Mouse (Mus musculus) heart, embryonic 12.5 days (tissue): ENCODE measurements at regions not wholly inside any gene's neighbourhood (a gene's known extent, or its start where the extent isn't known, plus 50 kb on each side); places are given as distances from the start of the nearest gene placed in this dataset.

ENCODE experiments used
- ATAC-seq: fragments of 200-750 bp; cut with Nextera tagmentation; 2 replicates; pipeline ENCODE4 v1.8.0; 2017; ENCODE audit warnings: moderate TSS enrichment, moderate library complexity; ENCODE audit not compliant: insufficient number of reproducible peaks, low FRiP score
- H3K27ac ChIP-seq: fragments of 300-500 bp; sonication (generic); 2 replicates; pipeline ENCODE4 v1.5.1; 2016; ENCODE audit warnings: mild to moderate bottlenecking, moderate library complexity; ENCODE audit not compliant: poor library complexity, severe bottlenecking
- H3K27me3 ChIP-seq: fragments of 300-500 bp; sonication (generic); replicated peaks from 2 replicates; pipeline ENCODE4 v1.6.1; 2016; ENCODE audit warnings: mild to moderate bottlenecking, moderate library complexity
- H3K36me3 ChIP-seq: fragments of 300-500 bp; sonication (generic); 2 replicates; pipeline ENCODE4 v1.6.1; 2016; ENCODE audit warnings: mild to moderate bottlenecking, moderate library complexity
- H3K4me1 ChIP-seq: fragments of 300-500 bp; sonication (generic); replicated peaks from 2 replicates; pipeline ENCODE4 v1.6.1; 2016; ENCODE audit warnings: mild to moderate bottlenecking
- H3K4me2 ChIP-seq: fragments of 300-500 bp; sonication (generic); 2 replicates; pipeline ENCODE4 v1.6.1; 2016; ENCODE audit warnings: mild to moderate bottlenecking, moderate library complexity
- H3K4me3 ChIP-seq: fragments of 300-500 bp; sonication (generic); 2 replicates; pipeline ENCODE4 v1.5.1; 2016; ENCODE audit warnings: mild to moderate bottlenecking
- H3K9ac ChIP-seq: fragments of 300-500 bp; sonication (generic); 2 replicates; pipeline ENCODE4 v1.6.1; 2016; ENCODE audit warnings: mild to moderate bottlenecking, moderate library complexity
- H3K9me3 ChIP-seq: fragments of 300-500 bp; sonication (generic); replicated peaks from 2 replicates; pipeline ENCODE4 v1.6.1; 2016; ENCODE audit warnings: mild to moderate bottlenecking, moderate library complexity
- WGBS: fragments of 180-500 bp; shearing (Covaris S2); methylation state at CpG from one replicate; pipeline ENCODE4 v1.1.7; 2016; 5-methylcytosine and 5-hydroxymethylcytosine counted together

GRCm38 (mm10) chr2:19714025-19714424, 56.5 kb downstream of the Otud1 start:
- Histone ChIP-seq H3K4me2 (no peak overlapping the region), H3K9me3 (no peaks in the 10 kb centered on the region), H3K27ac (no peak overlapping the region), H3K9ac (no peak overlapping the region), H3K4me3 (no peak overlapping the region), H3K36me3 (no peaks in the 10 kb centered on the region), H3K27me3 (no peaks in the 10 kb centered on the region), H3K4me1 (no peaks in the 10 kb centered on the region)
- ATAC-seq, result peak; percentile 61; the same call in 1 of the 2 replicates
- WGBS, result 58% methylated on average over 3 of the region's 3 CpGs

DNA sequence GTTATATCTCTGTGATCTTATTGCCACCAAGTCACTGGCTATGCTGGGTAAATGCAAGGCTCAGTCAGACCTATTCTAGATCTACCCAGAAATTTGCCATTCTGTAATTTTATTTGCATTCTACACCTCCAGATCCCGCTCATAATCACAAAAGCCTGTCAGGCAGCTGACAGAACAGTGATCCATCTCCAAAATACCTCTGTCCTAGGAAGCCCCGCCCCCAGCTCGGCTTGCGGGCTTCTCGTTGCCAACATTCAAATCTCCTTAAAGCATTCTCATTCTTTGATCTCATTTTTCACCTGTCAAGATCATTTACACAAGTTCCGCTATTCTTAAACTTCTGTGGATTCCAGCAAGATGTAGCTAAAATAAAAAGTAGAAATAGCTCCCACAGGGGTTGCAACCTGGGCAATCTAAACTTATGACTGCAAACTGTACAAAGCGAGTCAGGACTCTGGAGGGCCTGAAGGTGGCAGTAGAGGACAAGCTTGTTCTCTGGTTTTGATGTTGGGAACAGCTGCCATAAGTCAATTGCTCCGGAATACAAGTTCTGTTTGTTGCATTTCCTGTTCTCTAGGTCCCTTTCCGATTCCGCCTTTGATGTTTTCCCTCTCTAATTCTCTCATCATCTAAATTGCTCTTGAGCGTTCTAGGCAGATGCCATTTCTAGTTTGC, 58.1 kb downstream of the Otud1 start:
- Histone ChIP-seq H3K4me2 (peak overlapping the region; percentile 49), H3K36me3 (no peaks in the 10 kb centered on the region), H3K4me1 (no peaks in the 10 kb centered on the region), H3K9ac (no peak overlapping the region), H3K27me3 (no peaks in the 10 kb centered on the region), H3K4me3 (peak overlapping the region; percentile 26; the same call in 1 of the 2 replicates), H3K9me3 (no peaks in the 10 kb centered on the region), H3K27ac (no peak overlapping the region)
- peak; percentile 59; the same call in 1 of the 2 replicates for ATAC-seq
- WGBS, result 20% methylated on average over 11 of the region's 11 CpGs

DNA sequence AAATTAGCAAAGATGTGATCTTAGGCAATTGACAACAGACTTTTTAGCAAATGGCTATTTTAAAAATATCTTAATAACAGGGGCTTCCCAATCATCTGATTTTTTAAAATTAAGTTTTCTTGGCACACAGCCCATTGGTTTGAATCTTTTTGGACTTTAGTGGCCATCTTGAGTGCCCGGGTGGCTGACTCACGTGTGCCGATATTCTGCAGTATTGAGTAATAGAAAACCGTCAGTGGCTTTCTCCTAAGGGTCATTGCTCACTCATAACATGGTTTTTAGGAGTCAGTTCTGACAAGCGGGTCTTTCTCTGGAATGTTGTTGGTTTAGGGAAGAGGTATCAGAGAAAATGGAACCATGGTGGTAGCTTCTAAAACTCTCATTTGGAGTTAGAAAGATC, 58.8 kb downstream of the Otud1 start:
- WGBS, result 87% methylated on average over 5 of the region's 5 CpGs

DNA sequence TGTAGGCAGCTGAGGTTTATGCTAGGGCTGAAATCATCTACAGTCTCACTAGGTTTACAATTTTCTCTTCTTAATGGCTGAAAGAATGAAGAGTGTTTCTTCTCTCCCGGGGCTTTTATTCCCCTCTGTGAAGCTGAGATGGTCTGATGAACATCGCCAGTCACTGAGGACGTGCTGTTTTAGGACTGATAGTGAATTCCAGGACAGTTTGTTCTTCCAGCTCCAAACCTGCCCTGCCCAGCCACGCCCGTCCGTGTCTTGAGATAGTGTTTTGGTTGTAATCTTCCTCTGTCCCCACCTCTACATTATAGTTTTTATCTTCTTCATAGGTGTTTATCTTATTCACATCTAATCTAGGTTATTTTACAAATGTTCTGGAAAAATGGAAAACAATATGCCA, 68.5 kb downstream of the Otud1 start:
- Histone ChIP-seq H3K36me3 (no peaks in the 10 kb centered on the region), H3K9me3 (0 out of 2 replicates have a peak, but pooled peaks cover 4% of the 10 kb centered on the region), H3K9ac (no peak overlapping the region), H3K27ac (no peak overlapping the region), H3K4me2 (no peak overlapping the region), H3K4me3 (no peak overlapping the region), H3K27me3 (no peaks in the 10 kb centered on the region), H3K4me1 (no peaks in the 10 kb centered on the region)
- ATAC-seq, result no peak
- WGBS, result 69% methylated on average over 6 of the region's 6 CpGs

More for the DNA sequence above, 58.8 kb downstream of the Otud1 start:
- no peak for ATAC-seq
- Histone ChIP-seq H3K9me3 (no peaks in the 10 kb centered on the region), H3K36me3 (no peaks in the 10 kb centered on the region), H3K4me1 (no peaks in the 10 kb centered on the region), H3K4me3 (no peak overlapping the region), H3K27me3 (no peaks in the 10 kb centered on the region), H3K27ac (no peak overlapping the region), H3K4me2 (no peak overlapping the region), H3K9ac (no peak overlapping the region)

- H3K27me3 ChIP-seq, result no peaks in the 10 kb centered on the region
- H3K9me3 ChIP-seq, result 0 out of 2 replicates have a peak, but pooled peaks cover 4% of the 10 kb centered on the region
- H3K4me1 ChIP-seq, result no peaks in the 10 kb centered on the region
- no peak overlapping the region for H3K4me3 ChIP-seq
- no peak overlapping the region for H3K9ac ChIP-seq
- H3K36me3 ChIP-seq, result no peaks in the 10 kb centered on the region
- 8% methylated on average over 9 of the region's 9 CpGs for WGBS
- no peak overlapping the region for H3K4me2 ChIP-seq
- no peak overlapping the region for H3K27ac ChIP-seq
- ATAC-seq, result no peak
These were observed 69.4 kb downstream of the Otud1 start for GRCm38 (mm10) chr2:19726904-19727303.

GRCm38 (mm10) chr2:19732922-19733859, 75.6 kb downstream of the Otud1 start:
- H3K36me3 ChIP-seq, result no peaks in the 10 kb centered on the region
- no peaks in the 10 kb centered on the region for H3K4me1 ChIP-seq
- no peak overlapping the region for H3K9ac ChIP-seq
- H3K4me3 ChIP-seq, result no peak overlapping the region
- 48% methylated on average over 12 of the region's 12 CpGs for WGBS
- no peaks in the 10 kb centered on the region for H3K9me3 ChIP-seq
- no peak overlapping the region for H3K4me2 ChIP-seq
- no peak for ATAC-seq
- no peak overlapping the region for H3K27ac ChIP-seq
- H3K27me3 ChIP-seq, result no peaks in the 10 kb centered on the region

DNA sequence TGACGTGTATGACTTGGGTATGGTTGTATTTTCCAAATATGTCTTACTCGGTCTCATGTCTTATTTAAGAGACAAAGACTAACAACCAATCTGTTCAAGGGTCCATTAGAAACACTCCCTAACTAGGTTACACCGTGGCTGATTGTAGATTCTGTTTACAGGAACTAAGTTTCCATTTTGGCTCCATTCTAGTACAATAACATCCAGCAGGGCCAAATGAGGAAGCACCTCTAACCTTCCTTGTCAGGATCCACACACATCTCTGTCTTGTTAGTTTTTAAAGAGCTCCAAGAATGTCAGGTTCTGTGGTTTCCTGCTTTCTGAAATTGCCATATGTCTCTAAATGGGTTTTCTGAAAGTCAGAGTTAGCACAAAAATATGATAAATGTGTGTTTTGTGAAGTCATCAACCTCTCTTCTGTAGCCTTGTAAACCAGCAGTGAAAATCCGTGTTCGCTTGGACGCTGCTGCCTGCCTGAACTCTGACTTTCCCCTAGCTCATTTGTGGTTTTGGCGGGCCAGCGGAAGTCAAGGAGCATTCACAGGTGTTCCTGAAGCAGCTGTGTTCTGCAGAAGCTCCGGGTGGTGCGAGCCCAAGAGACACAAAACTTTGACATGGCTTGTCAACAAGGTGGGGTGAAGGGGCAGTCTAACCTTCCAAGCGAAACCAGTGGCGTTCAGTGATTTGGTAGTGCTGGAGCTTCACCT, 76.8 kb downstream of the Otud1 start:
- Histone ChIP-seq H3K4me1 (no peaks in the 10 kb centered on the region), H3K36me3 (no peaks in the 10 kb centered on the region), H3K4me2 (no peak overlapping the region), H3K9ac (no peak overlapping the region), H3K4me3 (no peak overlapping the region), H3K9me3 (no peaks in the 10 kb centered on the region), H3K27ac (no peak overlapping the region), H3K27me3 (no peaks in the 10 kb centered on the region)
- ATAC-seq, result no peak
- WGBS, result 73% methylated on average over 12 of the region's 12 CpGs

- Histone ChIP-seq H3K9ac (no peak overlapping the region), H3K4me3 (no peak overlapping the region), H3K27me3 (no peaks in the 10 kb centered on the region), H3K4me2 (no peak overlapping the region), H3K4me1 (no peaks in the 10 kb centered on the region), H3K27ac (no peak overlapping the region), H3K36me3 (no peaks in the 10 kb centered on the region), H3K9me3 (no peaks in the 10 kb centered on the region)
- no peak for ATAC-seq
These were observed 84.0 kb downstream of the Otud1 start for GRCm38 (mm10) chr2:19741508-19741907.

- no peak for ATAC-seq
- Histone ChIP-seq H3K36me3 (no peaks in the 10 kb centered on the region), H3K4me1 (no peaks in the 10 kb centered on the region), H3K27ac (no peak overlapping the region), H3K27me3 (no peaks in the 10 kb centered on the region), H3K9me3 (no peaks in the 10 kb centered on the region), H3K9ac (no peak overlapping the region), H3K4me2 (no peak overlapping the region), H3K4me3 (no peak overlapping the region)
- WGBS, result 71% methylated on average over 4 of the region's 4 CpGs
These were observed 85.9 kb downstream of the Otud1 start for GRCm38 (mm10) chr2:19743467-19743866.

DNA sequence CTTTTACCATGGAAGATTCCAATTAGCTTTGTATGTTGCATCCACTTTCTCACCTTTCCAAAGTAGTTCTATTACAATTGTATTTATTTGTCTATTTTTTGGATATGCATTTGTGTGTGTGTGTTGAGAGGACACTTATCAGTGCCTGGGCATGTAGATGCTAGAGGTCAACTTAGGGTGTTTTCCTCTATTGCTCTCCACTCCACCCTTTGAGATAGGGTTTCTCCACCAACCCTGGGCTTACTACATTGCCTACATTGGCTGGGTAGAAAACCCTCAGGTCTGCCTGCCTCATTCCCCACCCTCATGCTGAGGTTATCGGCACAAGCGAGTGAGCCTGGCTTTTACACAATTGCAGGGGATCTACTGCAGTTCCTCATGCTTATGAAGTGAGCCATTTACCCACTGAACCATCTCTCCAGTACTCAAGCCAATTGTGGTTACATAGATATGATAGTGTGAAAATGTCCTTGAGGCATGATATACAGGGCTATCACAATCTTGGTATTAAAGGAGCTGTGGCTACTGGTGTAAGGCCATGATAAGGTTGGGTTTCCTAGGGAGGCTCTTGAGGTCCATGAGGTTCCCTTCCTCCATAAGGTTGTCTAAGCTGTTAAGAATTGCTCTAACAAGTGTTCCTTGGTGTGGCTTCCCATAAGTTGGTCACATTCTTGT, 87.6 kb downstream of the Otud1 start:
- 90% methylated on average over 2 of the region's 2 CpGs for WGBS
- Histone ChIP-seq H3K27me3 (no peaks in the 10 kb centered on the region), H3K9me3 (0 out of 2 replicates have a peak, but pooled peaks cover 2% of the 10 kb centered on the region), H3K4me3 (no peak overlapping the region), H3K36me3 (no peaks in the 10 kb centered on the region), H3K27ac (no peak overlapping the region), H3K9ac (no peak overlapping the region), H3K4me2 (no peak overlapping the region), H3K4me1 (no peaks in the 10 kb centered on the region)
- ATAC-seq, result no peak
